Mouse (Mus musculus) spleen, postnatal 14 days (tissue): ENCODE data around the gene Bcl9.

ENCODE experiments used
- DNase-seq, 2 experiments: peaks; one replicate each; pipeline ENCODE4 v3.0.0; 2021 to 2022; ENCODE audit warnings: low spot score in 2 of 2

The Bcl9 gene

DNA sequence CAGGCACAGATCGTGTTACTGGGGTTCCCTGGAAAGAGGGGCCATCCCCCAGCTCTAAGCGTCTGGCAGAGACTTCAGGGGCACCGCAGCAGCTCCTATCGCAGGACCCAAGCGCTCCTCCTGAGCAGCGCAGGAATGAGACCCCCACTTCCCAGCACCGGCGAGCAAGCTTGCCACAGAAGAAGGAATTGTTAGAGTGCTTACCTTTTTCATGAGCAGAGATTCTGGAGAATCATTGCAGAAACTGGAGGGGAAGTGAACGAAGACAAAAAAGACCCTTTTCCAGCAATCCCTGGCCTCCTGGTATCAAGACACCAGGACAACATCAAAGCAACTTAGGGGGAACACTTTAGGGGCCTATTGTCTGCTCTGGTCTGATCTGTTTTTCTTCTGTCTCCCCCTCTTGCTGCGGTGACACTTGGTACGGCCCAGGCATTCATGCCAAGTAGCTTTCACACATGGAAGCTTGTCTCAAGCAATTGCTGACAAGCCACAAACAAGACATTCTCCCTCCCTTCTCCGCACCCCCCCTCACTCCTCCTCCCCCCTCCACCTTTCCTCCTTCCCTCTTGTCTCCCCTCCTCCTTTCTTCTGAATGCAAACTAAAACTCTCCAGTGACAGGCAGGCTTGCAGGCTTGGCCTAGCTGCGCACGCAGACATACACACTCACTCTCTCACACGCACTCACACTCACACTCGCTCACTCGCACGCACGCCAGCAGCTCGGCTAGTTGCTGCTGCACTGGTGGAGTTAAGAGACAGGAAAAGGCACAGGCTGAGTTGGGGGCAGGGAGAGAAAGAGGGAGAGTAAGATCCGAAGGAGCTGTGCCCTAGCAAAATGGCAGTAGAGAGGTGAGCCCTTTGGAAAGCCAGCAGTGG is at the start of gene Bcl9:
Gene Bcl9, minus strand, starts transcription at position 365 of the 880 bp plus-strand sequence.
- DNase-seq = peak; percentile 27 to 44

DNA sequence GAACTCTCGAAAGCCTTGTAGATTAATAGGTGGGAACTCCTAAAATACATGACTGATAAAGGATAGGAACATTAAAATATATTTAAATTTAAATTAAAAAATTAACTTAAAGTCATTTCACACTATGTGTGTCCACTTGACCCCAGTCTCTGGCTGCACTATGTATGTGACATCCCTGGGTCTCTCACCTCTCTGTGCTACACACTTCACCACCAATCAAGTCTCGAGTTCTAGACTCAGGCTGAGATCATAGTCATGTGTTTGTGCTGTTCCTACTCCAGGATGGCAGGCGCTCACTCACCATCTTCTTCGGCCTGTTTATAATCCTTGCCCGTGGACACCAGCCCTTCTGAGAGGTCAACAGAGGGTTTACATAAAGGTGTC is 41.5 kb upstream of the Bcl9 start:
- no peak for DNase-seq

DNA sequence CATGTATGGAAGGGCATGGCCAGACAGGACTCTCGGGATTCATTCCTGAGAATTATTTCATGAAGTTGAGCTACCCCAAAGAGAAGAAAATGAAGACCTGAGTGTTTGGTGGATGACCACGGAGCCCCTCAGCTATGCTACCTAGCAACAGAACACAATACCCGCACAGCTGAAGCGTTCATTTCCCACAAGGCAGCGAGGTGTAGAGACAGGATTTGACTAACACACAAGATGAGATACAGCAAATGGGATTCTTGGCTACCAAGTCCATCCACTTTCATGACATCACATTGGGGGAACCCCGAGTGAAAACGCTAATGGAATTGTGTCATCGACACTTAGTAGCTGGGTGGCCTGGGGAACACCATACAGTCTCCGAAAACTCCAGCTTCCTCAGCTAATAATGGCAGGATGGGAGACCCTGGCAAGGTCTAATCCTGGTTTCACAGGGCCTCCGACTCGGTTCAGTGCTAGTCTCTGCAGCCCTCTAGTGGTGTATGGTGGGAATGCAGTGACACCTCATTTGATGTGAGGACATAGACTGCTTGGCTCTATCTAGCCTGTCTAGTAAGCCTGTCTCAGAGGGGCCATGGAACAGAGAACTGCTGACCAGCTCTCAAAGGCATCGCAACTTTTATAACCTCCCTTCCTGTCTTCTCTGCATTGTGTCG is 40.9 kb upstream of the Bcl9 start:
- peak; percentile 48 to 71 for DNase-seq

DNA sequence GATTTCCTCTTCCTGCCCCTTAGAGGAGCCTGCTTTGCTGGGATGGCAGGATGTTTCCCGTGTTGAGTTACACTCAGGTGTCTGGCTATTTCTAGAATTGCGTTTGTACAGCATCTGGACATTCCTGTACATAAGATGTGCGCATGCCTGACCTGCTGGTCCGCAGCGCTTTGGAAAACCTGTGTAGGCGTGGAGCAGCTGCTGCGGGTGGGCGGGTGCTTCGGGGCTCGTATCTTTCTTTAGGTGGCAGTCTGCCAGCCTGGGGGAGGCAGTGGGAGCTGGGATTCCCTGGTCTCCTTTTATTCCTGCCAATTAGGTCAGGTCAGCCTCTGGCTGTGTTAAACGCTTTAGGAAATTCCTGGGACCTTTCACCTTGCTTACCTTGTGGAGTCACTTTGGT is 39.6 kb upstream of the Bcl9 start:
- no peak for DNase-seq

DNA sequence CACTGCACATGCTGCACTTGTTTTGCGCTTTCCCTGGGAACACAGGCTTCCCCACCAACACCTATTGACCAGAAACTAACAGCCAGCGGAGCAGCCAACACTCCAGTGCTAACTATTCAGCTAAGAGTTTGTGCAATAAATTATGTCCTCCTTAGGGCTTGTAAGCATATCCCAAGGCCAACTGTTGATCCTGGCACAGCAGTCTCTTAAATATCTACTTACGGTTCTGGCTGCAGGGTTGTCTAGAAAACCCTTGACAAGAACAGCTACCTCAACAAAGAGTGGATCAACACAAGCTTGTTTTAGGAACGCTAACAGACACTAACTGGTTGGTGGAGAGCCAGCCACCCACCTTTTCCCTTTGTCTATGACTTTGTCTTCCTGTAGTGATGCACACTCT is 38.6 kb upstream of the Bcl9 start:
- no peak for DNase-seq

DNA sequence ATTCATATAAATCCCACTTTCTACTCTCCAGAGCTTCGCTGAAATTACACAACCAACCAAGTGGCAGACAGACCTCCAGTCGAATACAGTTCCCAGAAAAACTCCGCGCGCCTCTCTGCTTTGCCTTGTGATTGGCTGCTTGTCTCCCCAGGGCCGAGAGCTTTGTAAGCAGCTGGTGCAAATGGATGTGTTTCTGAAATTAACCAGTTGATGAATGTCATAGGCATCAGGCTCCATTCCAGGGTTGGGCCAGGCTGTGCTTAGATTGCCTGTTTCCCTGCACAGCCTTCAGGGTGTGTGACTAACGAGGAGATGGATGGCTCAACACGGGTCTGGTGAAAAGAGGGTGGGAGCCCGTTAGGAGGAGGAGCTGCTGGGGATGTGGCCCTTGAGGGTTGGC is 36.9 kb upstream of the Bcl9 start:
- DNase-seq = no peak

DNA sequence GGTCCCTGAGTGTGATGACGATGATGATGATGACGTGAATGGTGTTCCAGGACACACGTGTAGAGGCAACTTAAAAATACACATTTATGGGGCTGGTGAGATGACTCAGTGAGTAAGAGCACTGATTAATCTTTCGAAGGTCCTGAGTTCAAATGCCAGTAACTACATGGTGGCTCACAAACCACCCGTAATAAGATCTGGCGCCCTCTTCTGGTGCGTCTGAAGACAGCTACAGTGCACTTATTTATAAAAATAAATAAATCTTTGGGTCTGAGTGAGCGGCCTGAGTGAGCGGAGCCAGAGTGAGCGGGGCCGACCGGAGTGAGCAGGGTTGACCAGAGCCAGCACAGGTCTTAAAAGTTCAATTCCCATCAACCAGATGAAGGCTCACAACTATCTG is 34.5 kb upstream of the Bcl9 start:
- no peak for DNase-seq

DNA sequence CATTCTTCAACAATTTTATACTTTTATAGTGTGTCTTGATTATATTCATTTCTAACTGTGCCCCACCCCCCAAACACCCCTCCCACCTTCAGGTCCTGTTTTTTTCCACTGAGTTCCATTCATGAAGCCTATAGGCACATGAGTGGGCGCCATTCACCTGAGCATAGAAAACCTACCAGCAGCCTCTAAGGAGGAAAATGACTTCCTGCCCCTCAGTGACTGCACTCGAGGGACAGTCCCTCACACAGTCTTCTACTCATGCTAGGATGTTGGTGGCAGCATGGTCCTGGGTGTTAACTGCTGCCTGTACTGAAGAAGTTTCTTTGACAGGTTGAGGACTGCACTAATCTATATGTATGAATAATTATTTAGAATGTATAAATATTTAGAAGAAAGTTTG is 30.1 kb upstream of the Bcl9 start:
- DNase-seq = no peak

DNA sequence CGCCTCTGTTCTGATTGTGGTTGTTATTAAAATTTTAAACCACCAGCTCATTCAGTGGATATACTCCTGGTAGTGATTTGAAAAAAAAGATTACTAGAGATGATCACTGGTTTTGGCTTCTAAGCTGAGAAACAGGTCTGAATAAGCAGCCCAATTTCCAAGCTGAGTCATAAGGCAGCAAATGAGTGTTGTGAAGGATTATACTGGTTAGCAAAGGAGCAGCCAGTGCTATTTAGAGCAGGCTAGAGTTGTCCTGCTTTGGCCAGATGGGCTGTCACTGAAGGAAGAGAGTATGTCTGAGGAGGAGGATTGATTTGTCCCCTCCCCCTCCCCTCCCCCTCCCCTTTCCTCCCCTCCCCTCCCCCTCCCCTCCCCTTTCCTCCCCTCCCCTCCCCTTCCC is 29.6 kb upstream of the Bcl9 start:
- no peak for DNase-seq

DNA sequence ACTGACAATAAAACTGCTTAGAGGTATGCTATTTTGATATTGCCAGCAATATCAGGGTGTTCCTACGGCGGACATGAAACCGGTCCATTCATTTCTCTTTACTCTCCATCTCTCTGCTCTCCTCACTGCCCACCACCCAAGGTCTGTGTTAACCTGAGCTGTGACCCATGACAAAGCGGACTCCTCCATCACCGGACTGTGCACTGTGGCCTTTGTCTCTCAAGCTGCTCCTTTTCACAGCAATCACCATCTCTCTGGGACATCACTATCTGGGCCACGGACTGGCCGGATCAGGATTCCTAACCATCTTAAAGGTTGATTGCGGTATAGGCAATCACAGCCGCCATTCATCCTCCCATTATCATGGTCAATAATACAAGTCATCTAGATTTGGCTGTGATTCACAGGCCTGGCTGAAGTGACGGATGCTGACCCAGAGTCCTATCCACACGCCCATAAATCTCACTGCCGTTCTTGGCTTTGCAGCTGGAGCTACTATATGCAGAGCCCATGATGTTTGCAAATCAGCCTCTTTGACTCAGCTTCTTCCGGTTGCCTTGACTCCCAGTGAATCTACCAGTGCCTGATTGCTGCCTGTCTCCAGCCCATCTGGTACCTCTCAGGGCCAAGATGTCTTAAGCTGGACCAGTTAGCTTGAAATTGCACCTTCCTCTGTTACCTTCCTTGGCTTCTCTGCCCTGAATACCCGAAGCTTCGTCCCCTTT is 28.1 kb upstream of the Bcl9 start:
- no peak for DNase-seq

DNA sequence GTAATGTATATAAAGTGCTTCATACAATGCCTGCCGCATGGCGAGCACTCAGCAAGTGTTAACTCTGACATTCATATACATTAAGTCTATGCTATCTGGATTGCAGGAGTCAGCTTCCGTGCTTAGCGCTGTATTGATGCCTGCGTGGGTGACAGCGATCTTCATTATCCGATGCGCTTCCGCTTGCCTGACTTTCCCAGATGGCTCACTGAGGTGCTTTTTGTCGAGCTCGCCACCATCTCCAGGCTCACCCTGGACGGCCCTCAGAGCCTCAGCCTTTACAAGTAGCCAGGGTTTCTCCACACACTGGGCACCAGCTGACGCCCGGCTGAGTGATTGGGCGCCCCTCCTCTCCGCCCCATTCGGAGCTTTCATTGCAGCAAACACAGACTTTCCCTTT is 26.3 kb upstream of the Bcl9 start:
- DNase-seq = no peak

DNA sequence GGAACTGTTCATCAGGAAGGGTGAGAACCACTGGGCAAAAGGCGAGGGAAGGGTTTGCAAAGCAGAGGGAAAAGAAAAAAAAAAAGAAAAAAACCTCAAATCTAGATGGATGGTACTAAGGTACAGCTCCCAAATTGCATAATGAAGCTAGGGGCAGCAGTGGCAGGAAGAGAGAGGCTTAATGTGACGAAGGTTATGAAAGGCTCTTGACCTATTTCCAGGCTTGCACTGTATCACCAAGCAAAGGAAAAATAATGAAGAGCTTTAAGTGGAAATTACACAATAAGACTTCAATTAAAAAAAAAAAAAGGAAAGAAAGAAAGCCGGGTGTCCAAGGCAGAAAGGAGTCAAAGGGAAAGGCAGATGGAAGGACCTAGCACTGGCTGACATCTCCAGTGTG is 19.6 kb upstream of the Bcl9 start:
- DNase-seq = no peak

DNA sequence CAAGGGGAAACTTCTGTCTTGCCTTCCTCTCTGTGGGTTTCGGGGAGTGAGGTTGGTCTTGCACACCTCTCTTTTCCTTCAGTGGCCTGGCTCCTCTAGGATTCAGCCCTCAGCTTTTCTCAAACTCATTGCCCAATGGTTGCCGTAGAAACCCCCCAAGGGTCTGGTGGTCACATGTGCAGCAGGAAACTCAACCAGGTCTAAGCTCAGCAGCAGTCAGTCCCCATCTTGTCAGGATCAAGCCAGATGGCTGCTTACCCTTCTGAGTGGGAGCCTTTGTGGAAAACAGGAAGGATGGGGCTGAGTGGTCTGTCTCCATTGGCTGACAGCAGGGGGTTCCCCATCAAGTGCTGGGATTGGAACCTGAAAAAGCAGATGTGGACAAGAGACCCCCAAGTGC is 15.7 kb upstream of the Bcl9 start:
- DNase-seq = no peak

DNA sequence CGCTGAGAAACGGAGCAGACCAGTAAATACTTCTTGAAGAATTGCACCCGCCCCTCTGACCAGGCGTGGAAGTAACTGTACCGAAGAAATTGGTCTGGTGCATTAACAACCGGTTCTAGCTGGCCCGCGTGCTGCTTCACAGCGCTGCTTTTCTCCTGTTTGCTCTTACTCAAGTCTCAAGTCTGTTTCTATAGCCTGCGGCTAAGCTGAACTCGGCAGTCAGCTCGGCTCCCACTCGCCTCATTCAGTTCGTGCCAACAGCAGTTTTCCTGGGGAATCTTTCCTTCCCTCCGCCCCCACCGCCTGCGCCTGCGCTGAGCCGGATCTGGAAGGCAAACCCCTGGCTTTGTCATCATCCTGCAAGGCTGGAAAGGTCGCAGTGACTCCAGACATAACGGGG is 14.3 kb upstream of the Bcl9 start:
- DNase-seq = no peak

DNA sequence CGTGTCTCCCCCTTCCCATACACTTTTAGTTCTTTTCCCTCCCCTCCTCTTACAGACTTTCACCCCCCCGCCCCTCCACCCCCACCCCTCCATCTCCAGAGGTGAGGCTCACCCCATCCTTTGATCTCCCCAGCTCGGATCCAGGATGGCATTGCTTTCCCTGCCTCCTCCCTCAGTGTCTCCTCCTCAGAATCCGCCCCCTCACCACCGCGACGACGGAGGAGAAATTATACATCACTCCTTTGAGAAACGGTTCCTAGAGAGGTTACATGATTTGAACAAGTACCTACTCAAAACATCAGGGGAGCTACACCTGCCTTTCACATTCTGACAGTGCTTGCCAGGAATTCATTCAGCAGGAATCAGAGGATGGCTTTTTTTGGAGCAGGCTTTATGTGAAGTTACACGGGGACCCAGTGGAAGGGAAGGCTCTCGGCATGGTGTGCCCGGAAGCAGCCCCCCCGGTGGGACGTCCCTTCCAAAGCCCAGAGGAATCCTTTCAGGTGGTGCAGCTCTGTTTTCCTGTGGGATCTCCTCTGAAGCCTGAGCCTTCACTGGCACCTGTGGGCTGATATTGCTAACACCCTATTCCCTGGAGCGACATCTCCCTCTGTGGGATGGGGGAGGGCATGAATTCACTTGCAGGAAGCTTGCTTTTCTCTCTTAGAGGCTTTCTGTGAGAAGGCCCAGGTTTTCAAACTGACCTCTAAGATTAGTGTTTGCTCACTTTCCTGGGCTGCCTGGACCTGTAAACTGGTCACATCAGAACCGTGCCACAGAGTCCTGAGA is 12.2 kb upstream of the Bcl9 start:
- DNase-seq = no peak

DNA sequence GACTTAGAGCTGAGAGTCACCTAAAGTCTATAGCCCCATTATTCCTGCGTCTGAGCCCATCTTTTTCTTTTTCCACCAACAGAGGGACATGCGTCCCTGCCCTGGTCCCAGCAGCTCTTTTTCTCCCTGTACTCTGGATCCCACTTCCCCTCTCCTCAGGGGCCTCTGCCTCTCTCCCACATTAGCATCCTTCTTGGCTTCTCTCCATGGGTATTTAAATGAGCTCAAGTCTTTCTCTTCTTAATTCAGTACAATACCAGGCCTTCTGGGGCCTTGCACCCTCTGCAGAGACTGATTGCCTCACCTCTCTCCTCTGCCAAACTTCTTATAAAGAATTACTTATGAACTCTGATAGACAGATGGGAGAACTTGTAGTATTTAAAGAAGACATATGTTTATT is 10.7 kb upstream of the Bcl9 start:
- DNase-seq = no peak

DNA sequence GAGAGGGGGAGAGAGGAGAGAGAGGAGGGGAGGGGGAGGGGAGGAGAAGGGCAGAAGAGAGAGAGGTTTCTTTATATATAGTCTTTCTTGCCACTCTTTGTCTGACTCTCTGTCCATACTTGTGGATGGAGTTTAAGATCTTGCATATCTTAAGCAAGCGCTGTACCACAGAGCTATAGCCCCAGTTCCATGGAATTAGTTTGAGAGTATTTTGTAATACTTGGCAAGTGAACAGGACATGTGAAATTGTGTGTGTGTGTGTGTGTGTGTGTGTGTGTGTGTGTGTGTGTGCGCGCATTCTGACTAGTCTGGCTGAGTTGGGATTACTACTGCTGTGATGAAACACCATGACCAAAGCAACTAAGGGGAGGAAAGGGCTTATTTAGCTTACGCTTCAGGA is 8.2 kb upstream of the Bcl9 start:
- no peak for DNase-seq

DNA sequence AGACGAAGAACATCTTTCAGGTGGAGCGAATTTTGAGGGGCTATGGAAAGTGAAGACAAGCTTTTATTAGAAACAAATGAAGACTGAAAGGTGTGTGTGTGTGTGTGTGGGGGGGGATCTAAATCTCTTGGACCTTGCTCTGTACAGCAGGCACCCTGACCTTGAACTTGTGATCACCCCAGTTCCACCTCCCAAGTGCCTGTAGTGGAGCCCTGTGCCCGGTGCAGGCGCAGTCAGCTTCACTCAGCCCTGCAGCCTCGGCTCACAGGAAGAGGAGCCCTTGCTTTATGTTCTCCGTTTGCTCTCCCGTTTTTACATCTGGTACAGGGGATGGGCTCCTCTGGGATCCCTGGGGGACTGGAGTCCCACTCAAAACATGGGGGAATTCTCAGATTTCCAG is 3.9 kb upstream of the Bcl9 start:
- DNase-seq = no peak

DNA sequence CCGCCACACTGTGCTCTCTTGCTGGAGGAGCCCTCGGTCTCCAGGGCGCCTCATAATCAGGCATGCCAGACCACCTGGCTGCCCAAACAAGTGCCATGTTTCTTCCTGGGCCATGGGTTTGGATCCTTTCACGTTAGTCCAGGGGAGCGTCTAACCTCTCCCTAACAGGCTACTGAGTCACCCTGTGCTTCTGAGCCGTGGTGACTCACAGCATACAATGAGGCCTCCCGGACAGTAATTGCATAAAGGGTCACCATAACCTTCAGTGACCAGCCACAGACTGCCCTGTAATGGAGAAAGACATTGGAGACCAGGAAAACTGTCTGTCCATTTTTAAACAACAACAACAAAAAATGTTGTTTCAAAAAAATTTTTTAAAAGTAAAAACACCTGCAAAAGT is 2.7 kb upstream of the Bcl9 start:
- DNase-seq = no peak

DNA sequence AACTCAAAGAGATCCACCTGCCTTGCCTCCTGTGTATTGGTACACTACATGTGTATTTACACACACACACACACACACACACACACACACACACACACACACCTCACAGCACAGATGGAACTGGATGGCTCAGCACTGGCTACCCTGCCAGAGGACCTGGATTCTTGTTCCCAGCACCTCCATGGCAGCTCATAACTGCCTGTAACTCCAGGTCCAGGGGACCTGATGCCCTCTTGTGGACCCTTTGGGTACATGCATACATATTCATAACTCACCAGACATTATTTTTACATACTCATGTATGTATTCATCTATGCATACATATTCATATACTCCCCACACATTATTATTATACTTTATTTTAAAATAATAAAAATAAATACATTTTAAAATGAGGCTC is 2.2 kb upstream of the Bcl9 start:
- DNase-seq = no peak

DNA sequence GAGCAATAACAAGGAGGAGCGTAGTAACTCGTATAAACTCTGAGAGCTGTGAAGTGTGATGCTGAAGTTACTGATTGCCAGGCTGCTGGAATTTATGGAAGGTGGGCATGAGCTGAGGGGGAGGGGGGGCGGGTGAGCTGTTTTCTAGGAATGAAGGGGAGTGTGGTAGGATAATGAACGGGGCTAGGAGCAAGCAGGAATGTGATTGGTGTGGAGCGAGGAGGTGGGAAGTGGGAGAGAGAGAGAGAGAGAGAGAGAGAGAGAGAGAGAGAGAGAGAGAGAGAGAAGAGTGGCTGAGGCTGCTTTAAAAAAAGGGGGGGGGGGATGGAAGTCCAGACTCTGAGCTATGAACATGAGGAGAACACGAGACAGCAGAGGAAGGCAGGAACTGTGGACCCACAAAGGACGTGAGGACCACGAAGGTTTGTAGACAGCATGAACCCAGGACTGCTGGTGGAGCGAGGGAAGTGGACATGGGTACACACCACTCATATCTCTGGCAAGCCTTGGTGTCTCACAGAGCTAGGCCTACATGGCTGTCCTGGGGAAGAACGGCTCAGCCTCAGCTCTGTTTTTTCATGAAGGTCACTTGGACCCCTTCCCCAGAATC is 1.2 kb upstream of the Bcl9 start:
- no peak for DNase-seq
